Mouse (Mus musculus) lung, embryonic 16.5 days (tissue): ENCODE measurements around the gene Stk31. TPM values are rescaled to one million over a fixed set of nuclear protein-coding genes. Genes with fewer than 3 reads are reported as not detected.

Source experiments
- ATAC-seq: fragments of 200-750 bp; cut with Nextera tagmentation; 2 replicates; pipeline ENCODE4 v1.8.0; 2017; ENCODE audit warnings: low read depth, mild to moderate bottlenecking, moderate library complexity
- H3K27ac ChIP-seq: fragments of 300-500 bp; sonication (generic); 2 replicates; pipeline ENCODE4 v1.5.1; 2014; ENCODE audit warnings: mild to moderate bottlenecking, control low read depth, low read length
- H3K27me3 ChIP-seq: fragments of 300-500 bp; sonication (generic); 2 replicates; pipeline ENCODE4 v1.6.1; 2014; ENCODE audit warnings: low read depth, low read length, mixed read lengths; ENCODE audit not compliant: control insufficient read depth, insufficient read depth
- H3K36me3 ChIP-seq: fragments of 300-500 bp; sonication (generic); 2 replicates; pipeline ENCODE4 v1.6.1; 2014; ENCODE audit warnings: low read length; ENCODE audit not compliant: control insufficient read depth, insufficient read depth
- H3K4me1 ChIP-seq: fragments of 300-500 bp; sonication (generic); replicated peaks from 2 replicates; pipeline ENCODE4 v1.6.1; 2014; ENCODE audit warnings: low read length, mixed read lengths; ENCODE audit not compliant: control insufficient read depth, insufficient read depth
- H3K4me2 ChIP-seq: fragments of 300-500 bp; sonication (generic); 2 replicates; pipeline ENCODE4 v1.6.1; 2014; ENCODE audit warnings: low read depth, low read length, control low read depth
- H3K4me3 ChIP-seq: fragments of 300-500 bp; sonication (generic); 2 replicates; pipeline ENCODE4 v1.5.1; 2014; ENCODE audit warnings: mild to moderate bottlenecking, low read length, control low read depth
- H3K9ac ChIP-seq: fragments of 300-500 bp; sonication (generic); 2 replicates; pipeline ENCODE4 v1.6.1; 2014; ENCODE audit warnings: low read length, control low read depth
- H3K9me3 ChIP-seq: fragments of 300-500 bp; sonication (generic); 2 replicates; pipeline ENCODE4 v1.6.1; 2016; ENCODE audit warnings: low read length; ENCODE audit not compliant: control insufficient read depth
- WGBS: fragments of 180-500 bp; shearing (Covaris S2); extraction: QIAGEN DNeasy Blood & Tissue Kit; methylation state at CpG from one replicate; pipeline ENCODE4 v1.1.7; 2014; 5-methylcytosine and 5-hydroxymethylcytosine counted together
- polyA plus RNA-seq: library from polyadenylated mRNA; unstranded; fragments of >200 nt; fragmentation: Nextera tagmentation; extraction: Ambion mirVana; gene quantifications from 2 replicates; pipeline ENCODE4 v1.2.1, GENCODE M21; 2015

Stk31 gene
- polyA plus RNA-seq, 1 experiment from 2014 or later, result 0.06 TPM

GRCm38 (mm10) chr6:49491526-49491925 lies 96.1 kb downstream of the Stk31 start:
- H3K9me3 ChIP-seq, result no peaks in the 10 kb centered on the region
- ATAC-seq, result no peak
- no peak overlapping the region for H3K27ac ChIP-seq
- H3K4me1 ChIP-seq, result no peaks in the 10 kb centered on the region
- no peaks in the 10 kb centered on the region for H3K36me3 ChIP-seq
- H3K9ac ChIP-seq, result no peak overlapping the region
- H3K4me2 ChIP-seq, result no peak overlapping the region
- no peak overlapping the region for H3K4me3 ChIP-seq
- H3K27me3 ChIP-seq, result no peaks in the 10 kb centered on the region
- 85% methylated on average over 10 of the region's 10 CpGs for WGBS

GRCm38 (mm10) chr6:49519053-49519452 lies 123.6 kb downstream of the Stk31 start:
- ATAC-seq, result 0 out of 2 replicates have a peak, but pooled peaks have one; percentile 38

More at GRCm38 (mm10) chr6:49519053-49519452, 123.6 kb downstream of the Stk31 start:
- Histone ChIP-seq H3K27ac (no peak overlapping the region), H3K4me2 (no peak overlapping the region), H3K9me3 (no peaks in the 10 kb centered on the region), H3K4me3 (no peak overlapping the region), H3K4me1 (no peaks in the 10 kb centered on the region), H3K36me3 (no peaks in the 10 kb centered on the region), H3K27me3 (no peaks in the 10 kb centered on the region; the same call in 1 of the 2 replicates), H3K9ac (no peak overlapping the region)
- 4% methylated on average over 6 of the region's 6 CpGs for WGBS

Other genes with a start within 250 kb of the Stk31 start
- 37.5 and 41.0 TPM in 2 replicates for gene Igf2bp3, start 180.6 kb upstream of the Stk31 start, polyA plus RNA-seq
- gene Tra2a, start 131.6 kb upstream of the Stk31 start, polyA plus RNA-seq, result 111 TPM in 2 replicates
- 14.3 and 14.6 TPM in 2 replicates for gene Ccdc126, start 76.3 kb upstream of the Stk31 start, polyA plus RNA-seq
- gene Fam221a, start 27.9 kb upstream of the Stk31 start, polyA plus RNA-seq, result 10.9 and 11.4 TPM in 2 replicates